Mouse (Mus musculus): ENCODE results near the gene Tbc1d22a.
"Not testable (repeated sequence)": the region's sequence is repeated elsewhere in the genome, so short reads cannot be mapped to it uniquely, and the experiment has no call there.

The Tbc1d22a gene

GRCm38 (mm10) chr15:86213753-86214548, at the start of gene Tbc1d22a:
Gene Tbc1d22a, plus strand, starts transcription at chr15:86214459.
- peak; percentile 95 for DNase-seq (ENCODE audit: low read depth)

GRCm38 (mm10) chr15:86164718-86165345, 49.4 kb upstream of the Tbc1d22a start:
- no peak for DNase-seq (ENCODE audit: low read depth)

GRCm38 (mm10) chr15:86165811-86166590, 48.3 kb upstream of the Tbc1d22a start:
- DNase-seq (ENCODE audit: low read depth), result no peak

- DNase-seq (ENCODE audit: low read depth), result no peak
These were observed 47.1 kb upstream of the Tbc1d22a start for GRCm38 (mm10) chr15:86167032-86167655.

- DNase-seq (ENCODE audit: low read depth), result peak; percentile 41
These were observed 46.3 kb upstream of the Tbc1d22a start for GRCm38 (mm10) chr15:86167787-86168504.

GRCm38 (mm10) chr15:86168505-86168867, 45.8 kb upstream of the Tbc1d22a start:
- no peak for DNase-seq (ENCODE audit: low read depth)

- DNase-seq (ENCODE audit: low read depth), result no peak
These were observed 45.1 kb upstream of the Tbc1d22a start for GRCm38 (mm10) chr15:86168941-86169816.

- no peak for DNase-seq (ENCODE audit: low read depth)
These were observed 44.5 kb upstream of the Tbc1d22a start for GRCm38 (mm10) chr15:86169817-86170110.

GRCm38 (mm10) chr15:86171316-86171715, 42.9 kb upstream of the Tbc1d22a start:
- DNase-seq (ENCODE audit: low read depth), result no peak

GRCm38 (mm10) chr15:86172124-86172523, 42.1 kb upstream of the Tbc1d22a start:
- DNase-seq (ENCODE audit: low read depth), result no peak

- peak; percentile 46 for DNase-seq (ENCODE audit: low read depth)
These were observed 41.7 kb upstream of the Tbc1d22a start for GRCm38 (mm10) chr15:86172526-86172925.

- DNase-seq (ENCODE audit: low read depth), result peak; percentile 62
These were observed 40.9 kb upstream of the Tbc1d22a start for GRCm38 (mm10) chr15:86173136-86173985.

GRCm38 (mm10) chr15:86175253-86176050, 38.8 kb upstream of the Tbc1d22a start:
- DNase-seq (ENCODE audit: low read depth), result no peak

- DNase-seq (ENCODE audit: low read depth), result no peak
These were observed 38.1 kb upstream of the Tbc1d22a start for GRCm38 (mm10) chr15:86176166-86176565.

GRCm38 (mm10) chr15:86176771-86177702, 37.2 kb upstream of the Tbc1d22a start:
- no peak for DNase-seq (ENCODE audit: low read depth)

- DNase-seq (ENCODE audit: low read depth), result not testable (repeated sequence)
These were observed 36.5 kb upstream of the Tbc1d22a start for GRCm38 (mm10) chr15:86177703-86178251.

GRCm38 (mm10) chr15:86178594-86178993, 35.7 kb upstream of the Tbc1d22a start:
- DNase-seq (ENCODE audit: low read depth), result no peak

GRCm38 (mm10) chr15:86180427-86180826, 33.8 kb upstream of the Tbc1d22a start:
- DNase-seq (ENCODE audit: low read depth), result no peak
